In genomic region chr4:135128841-135129520, GRCm38 (mm10) we compare ENCODE assay signal across 9 mouse cellular contexts. TPM values are rescaled to one million over a fixed set of nuclear protein-coding genes. Genes with fewer than 3 reads are reported as not detected.
DNase-seq lines count a peak whose midpoint lies in the region; ATAC-seq and TF ChIP-seq lines count a peak whose summit lies in the region.
"Had no signal": no experiment of that assay in that cellular context is flagged by ENCODE, and none has a peak within 500 bp of the region (broad histone marks: within the 10 kb centered on the region; RNA-seq: fewer than 3 reads in every experiment).

No protein-coding gene starts in this region.

- no peak for TF ChIP-seq CTCF in liver, embryonic 14.5 days (IDR thresholded peaks at IDR 0.05; ENCODE audit: low read depth)

- no peaks in the 10 kb centered on the region for H3K36me3 ChIP-seq in heart, embryonic 15.5 days
- H3K36me3 ChIP-seq in liver, embryonic 14.5 days (replicated peaks; ENCODE audit: control insufficient read depth, insufficient read depth, low read depth), result no peaks in the 10 kb centered on the region
- no peaks in the 10 kb centered on the region for H3K36me3 ChIP-seq in neural tube, embryonic 14.5 days (ENCODE audit: control insufficient read depth, insufficient read depth, low read length)

- H3K4me2 ChIP-seq in heart, embryonic 15.5 days, result peak overlapping the region; percentile 56
- peak overlapping the region; percentile 34; the same call in 1 of the 2 replicates for H3K4me2 ChIP-seq in liver, embryonic 14.5 days (ENCODE audit: low read depth)
- H3K4me2 ChIP-seq in neural tube, embryonic 14.5 days (ENCODE audit: low read depth, low read length), result peak overlapping the region; percentile 31

- peaks cover 51% of the 10 kb centered on the region for H3K27me3 ChIP-seq in heart, embryonic 15.5 days
- no peaks in the 10 kb centered on the region for H3K27me3 ChIP-seq in liver, embryonic 14.5 days (ENCODE audit: control insufficient read depth, insufficient read depth, low read length)
- no peaks in the 10 kb centered on the region for H3K27me3 ChIP-seq in neural tube, embryonic 14.5 days (ENCODE audit: control insufficient read depth, insufficient read depth, low read length)

- ATAC-seq in heart, embryonic 15.5 days (replicated peaks; ENCODE audit: insufficient number of reproducible peaks, insufficient read depth, low FRiP score, low read depth), result no peak
- ATAC-seq in liver, embryonic 14.5 days (ENCODE audit: insufficient read depth), result no peak
- ATAC-seq in neural tube, embryonic 14.5 days (ENCODE audit: low read depth), result no peak

- H3K4me1 ChIP-seq in heart, embryonic 15.5 days (replicated peaks), result peaks cover 13% of the 10 kb centered on the region
- H3K4me1 ChIP-seq in liver, embryonic 14.5 days (replicated peaks; ENCODE audit: control insufficient read depth in 2 of 2, insufficient read depth in 2 of 2, low read length in 1 of 2), result peaks cover 0 to 4% of the 10 kb centered on the region in 2 experiments; a peak in 1 of 4 replicates
- H3K4me1 ChIP-seq in neural tube, embryonic 14.5 days (ENCODE audit: control insufficient read depth, insufficient read depth, low read length), result no peaks in the 10 kb centered on the region

- no peak for TF ChIP-seq EP300 in liver, embryonic 14.5 days (IDR thresholded peaks at IDR 0.05; ENCODE audit: low read depth)

- H3K9me3 ChIP-seq in heart, embryonic 15.5 days (replicated peaks), result no peaks in the 10 kb centered on the region
- H3K9me3 ChIP-seq in liver, embryonic 14.5 days (ENCODE audit: control insufficient read depth, low read length), result no peaks in the 10 kb centered on the region
- no peaks in the 10 kb centered on the region for H3K9me3 ChIP-seq in neural tube, embryonic 14.5 days (ENCODE audit: control insufficient read depth, low read length)

- DNase-seq in layer of hippocampus, adult 11-12 months (ENCODE audit: low spot score), result peak; percentile 37
- no peak for DNase-seq in layer of hippocampus, adult 8-10 months (ENCODE audit: low spot score in 2 of 2)
- peak; percentile 57 for DNase-seq in R1 (ENCODE audit: low read depth, low spot score)
- DNase-seq in liver, embryonic 14.5 days (ENCODE audit: low read depth in 3 of 3, low spot score in 3 of 3), result peak in 2 of 3 experiments; percentile 12 to 22
- DNase-seq in ovary, adult 18-20 months (ENCODE audit: low spot score), result no peak
- DNase-seq in cerebellum, adult 11-12 months, result no peak

- H3K27ac ChIP-seq in heart, embryonic 15.5 days, result no peak overlapping the region
- H3K27ac ChIP-seq in liver, embryonic 14.5 days, result no peak overlapping the region
- H3K27ac ChIP-seq in neural tube, embryonic 14.5 days (ENCODE audit: low read depth, low read length), result no peak overlapping the region

- H3K4me3 ChIP-seq in heart, embryonic 15.5 days, result peak overlapping the region; percentile 30
- peak overlapping the region in 1 of 2 experiments; percentile 12; a peak in 1 of 4 replicates for H3K4me3 ChIP-seq in liver, embryonic 14.5 days (ENCODE audit: insufficient read depth in 1 of 2, low read depth in 2 of 2, low read length in 2 of 2)
- no peak overlapping the region; the same call in 1 of the 2 replicates for H3K4me3 ChIP-seq in neural tube, embryonic 14.5 days (ENCODE audit: low read depth, low read length)
- H3K4me3 ChIP-seq: myocyte had no signal

- no peak overlapping the region for H3K9ac ChIP-seq in heart, embryonic 15.5 days
- no peak overlapping the region for H3K9ac ChIP-seq in liver, embryonic 14.5 days (replicated peaks)
- H3K9ac ChIP-seq in neural tube, embryonic 14.5 days (replicated peaks; ENCODE audit: low read depth, low read length), result peak overlapping the region; percentile 16; the same call in 1 of the 2 replicates

- 16% methylated on average over 22 of the region's 22 CpGs for WGBS in heart, embryonic 15.5 days
- 6% methylated on average over 22 of the region's 22 CpGs for WGBS in liver, embryonic 14.5 days (ENCODE audit: insufficient replicate concordance)
- 25% methylated on average over 22 of the region's 22 CpGs for WGBS in neural tube, embryonic 14.5 days

RNA-seq across cellular contexts. Expression of gene Runx3, which starts 8.5 kb away (rescaled TPM):
- under 1 TPM in 2 of 4 experiments, not detected in 2; 0.78 to 0.89 TPM for total RNA-seq in layer of hippocampus, adult 8-10 months (2022)
- 0.14 and 0.77 TPM in 2 replicates for polyA plus RNA-seq in heart, embryonic 15.5 days (2015; fragmentation: Nextera tagmentation; extraction: Ambion mirVana)
- 1.2 and 1.3 TPM in 2 replicates for polyA plus RNA-seq in liver, embryonic 14.5 days (2012; rRNA removed)
- 0.99 and 1.00 TPM in 2 replicates for polyA plus RNA-seq in liver, embryonic 14.5 days (2014; fragmentation: Nextera tagmentation; extraction: Ambion mirVana)
- polyA plus RNA-seq in neural tube, embryonic 14.5 days (2014; fragmentation: Nextera tagmentation; extraction: Ambion mirVana), result 0.54 TPM in 1 of 2 replicates, not detected in the other

Comparison
In these comparisons a context has a peak if more than half of its experiments do, and no peak if none do; other contexts are left out.
1. DNase-seq: peak in layer of hippocampus, adult 11-12 months (single experiment), R1 (single experiment) and liver, embryonic 14.5 days (2 of 3); none in layer of hippocampus, adult 8-10 months (0 of 2), ovary, adult 18-20 months (single experiment) and cerebellum, adult 11-12 months (single experiment).
2. Peak in every context shown above with its lines, with median percentiles within 50 percentile points of each other: H3K4me2 ChIP-seq.